9 mouse cellular contexts compared by ENCODE assay signal in the genomic region with DNA sequence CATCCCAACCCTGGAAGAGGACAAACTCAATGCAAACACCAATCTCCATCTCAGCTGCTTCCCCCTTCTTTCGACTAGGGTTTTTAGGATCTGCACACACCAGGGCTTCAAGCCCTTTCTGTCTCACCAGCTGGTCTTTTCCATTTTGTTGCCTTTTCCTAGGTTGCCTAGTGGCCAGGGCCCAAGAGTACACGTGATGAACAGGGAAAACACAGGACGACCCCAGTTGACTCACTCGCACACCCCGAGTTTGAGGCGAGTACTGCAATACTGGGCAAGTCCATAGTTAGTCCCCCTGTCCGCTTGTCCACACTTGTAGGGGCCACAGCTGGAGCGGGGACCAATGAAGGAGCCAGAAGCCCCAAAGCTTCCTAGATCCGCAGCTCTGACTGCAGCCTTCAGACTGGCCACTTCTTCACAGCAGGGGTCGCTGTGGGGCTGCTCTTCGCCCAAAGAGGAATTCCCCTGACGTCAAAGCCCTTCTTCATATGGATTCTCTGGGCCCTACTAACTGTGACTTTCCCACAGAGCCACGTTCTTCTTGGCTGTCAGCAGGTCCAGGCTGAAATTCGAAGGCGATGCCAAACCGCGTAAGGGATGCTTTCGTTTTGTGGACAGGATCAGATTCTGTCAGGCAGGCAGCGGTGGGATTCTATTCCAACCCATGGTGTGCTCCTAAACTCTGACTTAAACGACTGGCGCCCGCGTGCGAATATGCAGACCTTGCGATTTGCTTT. TPM values are rescaled to one million over a fixed set of nuclear protein-coding genes. Genes with fewer than 3 reads are reported as not detected.
A peak's percentile ranks its signal among the peaks of the same experiment; 100 is the strongest.
DNase-seq lines count a peak whose midpoint lies in the region; ATAC-seq lines count a peak whose summit lies in the region.
"Not testable (repeated sequence)": the region's sequence is repeated elsewhere in the genome, so short reads cannot be mapped to it uniquely, and the experiment has no call there.
"Had no signal": no experiment of that assay in that cellular context is flagged by ENCODE, and none has a peak within 500 bp of the region (broad histone marks: within the 10 kb centered on the region; RNA-seq: fewer than 3 reads in every experiment).

Gene D13Ertd608e, plus strand, starts transcription at position 687 of the 737 bp plus-strand sequence.

- peak; percentile 33 to 42 for DNase-seq in adrenal gland, adult 18-20 months (ENCODE audit: low spot score in 2 of 2)
- peak; percentile 60 for DNase-seq in embryo, embryonic 10.5 days (ENCODE audit: low spot score)
- DNase-seq in heart, adult 18-20 months, result peak; percentile 25 to 50
- peak; percentile 38 for DNase-seq in left cerebral cortex, postnatal 4 days
- DNase-seq in retina, embryonic 14.5 days (ENCODE audit: low spot score), result peak; percentile 70
- DNase-seq in thymus, postnatal 4 days, result peak; percentile 60

- H3K27me3 ChIP-seq in intestine, embryonic 15.5 days (replicated peaks), result not testable (repeated sequence)

- not testable (repeated sequence) for H3K27ac ChIP-seq in intestine, embryonic 15.5 days

- H3K4me2 ChIP-seq in intestine, embryonic 15.5 days (replicated peaks), result peak within 1 kb of the TSS; percentile 49

- not testable (repeated sequence) for H3K9ac ChIP-seq in intestine, embryonic 15.5 days

- intact Hi-C loops in left cerebral cortex, postnatal 4 days (cut with DNase I), result not testable (repeated sequence)

- peak; percentile 64 for ATAC-seq in intestine, embryonic 15.5 days
- ATAC-seq in megakaryocyte, adult 5-6 weeks (ENCODE audit: poor library complexity, severe bottlenecking), result peak; percentile 76

- not testable (repeated sequence) for H3K4me1 ChIP-seq in intestine, embryonic 15.5 days (replicated peaks)

- not testable (repeated sequence) for H3K36me3 ChIP-seq in intestine, embryonic 15.5 days

- H3K9me3 ChIP-seq in intestine, embryonic 15.5 days, result not testable (repeated sequence)

- 0 out of 2 replicates have a peak within 1 kb of the TSS, but pooled peaks have one; percentile 17 for H3K4me3 ChIP-seq in intestine, embryonic 15.5 days (replicated peaks)

- 15% methylated on average over 18 of the region's 25 CpGs for WGBS in intestine, embryonic 15.5 days

RNA-seq across cellular contexts. Expression of gene D13Ertd608e, which starts in this region (rescaled TPM):
- total RNA-seq in adrenal gland, adult 18-20 months (2021), result not detected
- total RNA-seq in heart, adult 18-20 months (2021), result not detected
- polyA plus RNA-seq in intestine, embryonic 15.5 days (2015; fragmentation: Nextera tagmentation; extraction: Ambion mirVana), result not detected in 2 replicates
- not detected for total RNA-seq in left cerebral cortex, postnatal 4 days (2021)
- 0.45 and 1.7 TPM in 2 replicates for total RNA-seq in megakaryocyte, adult 5-6 weeks (2015)
- total RNA-seq in megakaryocyte, adult 5-6 weeks (2017), result 2.6 TPM in 1 of 2 replicates, not detected in the other
- total RNA-seq: left cerebral cortex, postnatal 36 days had no signal

Comparison
In these comparisons a context has a peak if more than half of its experiments do, and no peak if none do; other contexts are left out.
1. Peak in DNase-seq in adrenal gland, adult 18-20 months; RNA of the gene not detected or under 1 TPM.
2. Peak in DNase-seq in heart, adult 18-20 months; RNA of the gene not detected or under 1 TPM.
3. Peak in ATAC-seq, H3K4me3 ChIP-seq and H3K4me2 ChIP-seq in intestine, embryonic 15.5 days; RNA of the gene not detected or under 1 TPM.
4. Peak in DNase-seq in left cerebral cortex, postnatal 4 days; RNA of the gene not detected or under 1 TPM.